Mouse (Mus musculus): ENCODE data around the gene Pigh. TPM values are rescaled to one million over a fixed set of nuclear protein-coding genes. Genes with fewer than 3 reads are reported as not detected.
A peak's percentile ranks its signal among the peaks of the same experiment; 100 is the strongest.

Gene Pigh
- total RNA-seq (2021): 10 to 100 TPM in 1 of 2 experiments, 1 to 10 TPM in 1; 9.7 to 10.3 TPM
- long read RNA-seq, experiment 1, transcript Pigh-201 (4 exons, 2,339 nt): major isoform, 7 of 15 reads
- long read RNA-seq, experiment 1, partial matches to known transcripts: 1 of 15 reads
- long read RNA-seq, experiment 1, other reads (novel, unspliced or antisense): 5 of 15 reads
- long read RNA-seq, experiment 2, partial matches to known transcripts: 0 of 9 reads
- long read RNA-seq, experiment 2, other reads (novel, unspliced or antisense): 4 of 9 reads

- no peak for TF ChIP-seq CTCF (IDR thresholded peaks at IDR 0.05)
- intact Hi-C loops (cut with DNase I): loop anchor here (5.0 kb wide), 2 partner anchors 82 to 227 kb away; partner anchors contain the start of genes Atp6v1d, Eif2s1 and Tmem229b
- H3K27ac ChIP-seq: peak within 1 kb of the TSS; percentile 77
- H3K4me3 ChIP-seq: peak within 1 kb of the TSS; percentile 84
- peak; percentile 83 to 85 for DNase-seq (ENCODE audit: extremely low spot score in 1 of 2, low spot score in 2 of 2)
Observed at GRCm38 (mm10) chr12:79089182-79089812, at the start of gene Pigh. Pigh (minus strand) TSS chr12:79089651.

- Histone ChIP-seq H3K27ac (no peak overlapping the region), H3K4me3 (no peak overlapping the region)
- intact Hi-C loops (cut with DNase I): no loop called here
- TF ChIP-seq CTCF (IDR thresholded peaks at IDR 0.05): no peak
- DNase-seq (ENCODE audit: extremely low spot score in 1 of 2, low spot score in 2 of 2): no peak
Observed at GRCm38 (mm10) chr12:79138999-79139398, 49.5 kb upstream of the Pigh start.

- TF ChIP-seq CTCF (IDR thresholded peaks at IDR 0.05): no peak
- no peak overlapping the region for H3K27ac ChIP-seq
- no peak for DNase-seq (ENCODE audit: extremely low spot score in 1 of 2, low spot score in 2 of 2)
- intact Hi-C loops (cut with DNase I): no loop called here
- H3K4me3 ChIP-seq: no peak overlapping the region
Observed at GRCm38 (mm10) chr12:79136949-79137348, 47.5 kb upstream of the Pigh start.

- no peak for DNase-seq (ENCODE audit: extremely low spot score in 1 of 2, low spot score in 2 of 2)
- intact Hi-C loops (cut with DNase I): no loop called here
- H3K27ac ChIP-seq: no peak overlapping the region
Observed at GRCm38 (mm10) chr12:79135105-79135504, 45.7 kb upstream of the Pigh start.

GRCm38 (mm10) chr12:79134676-79135075 is 45.2 kb upstream of the Pigh start:
- intact Hi-C loops (cut with DNase I): no loop called here
- Histone ChIP-seq H3K27ac (no peak overlapping the region), H3K4me3 (no peak overlapping the region)
- no peak for TF ChIP-seq CTCF (IDR thresholded peaks at IDR 0.05)
- peak in 1 of 2 experiments; percentile 12 for DNase-seq (ENCODE audit: extremely low spot score in 1 of 2, low spot score in 2 of 2)

More at GRCm38 (mm10) chr12:79135105-79135504, 45.7 kb upstream of the Pigh start:
- TF ChIP-seq CTCF (IDR thresholded peaks at IDR 0.05): no peak
- no peak overlapping the region for H3K4me3 ChIP-seq

- DNase-seq (ENCODE audit: extremely low spot score in 1 of 2, low spot score in 2 of 2): no peak
- H3K4me3 ChIP-seq: peak overlapping the region; percentile 48
- no peak for TF ChIP-seq CTCF (IDR thresholded peaks at IDR 0.05)
- intact Hi-C loops (cut with DNase I): no loop called here
- H3K27ac ChIP-seq: no peak overlapping the region
Observed at GRCm38 (mm10) chr12:79131706-79132460, 42.4 kb upstream of the Pigh start.

- Histone ChIP-seq H3K4me3 (peak overlapping the region; percentile 48), H3K27ac (no peak overlapping the region)
- DNase-seq (ENCODE audit: extremely low spot score in 1 of 2, low spot score in 2 of 2): no peak
- no peak for TF ChIP-seq CTCF (IDR thresholded peaks at IDR 0.05)
- intact Hi-C loops (cut with DNase I): no loop called here
Observed at GRCm38 (mm10) chr12:79131178-79131675, 41.8 kb upstream of the Pigh start.

GRCm38 (mm10) chr12:79130299-79131177 is 41.1 kb upstream of the Pigh start, which contains the start of gene Arg2:
Arg2 (plus strand) TSS chr12:79130777.
- no peak within 1 kb of the TSS for H3K27ac ChIP-seq
- peak within 1 kb of the TSS; percentile 48 for H3K4me3 ChIP-seq
- TF ChIP-seq CTCF (IDR thresholded peaks at IDR 0.05): no peak
- intact Hi-C loops (cut with DNase I): no loop called here
- peak; percentile 72 to 74 for DNase-seq (ENCODE audit: extremely low spot score in 1 of 2, low spot score in 2 of 2)

- no peak overlapping the region for H3K27ac ChIP-seq
- no peak overlapping the region for H3K4me3 ChIP-seq
- no peak for DNase-seq (ENCODE audit: extremely low spot score in 1 of 2, low spot score in 2 of 2)
- intact Hi-C loops (cut with DNase I): no loop called here
- TF ChIP-seq CTCF (IDR thresholded peaks at IDR 0.05): peak; percentile 58
Observed at GRCm38 (mm10) chr12:79122820-79123219, 33.4 kb upstream of the Pigh start.

- intact Hi-C loops (cut with DNase I): no loop called here
Observed at GRCm38 (mm10) chr12:79118991-79119390, 29.5 kb upstream of the Pigh start.

GRCm38 (mm10) chr12:79105312-79105711 is 15.9 kb upstream of the Pigh start:
- no peak overlapping the region for H3K4me3 ChIP-seq
- TF ChIP-seq CTCF (IDR thresholded peaks at IDR 0.05): no peak
- no peak for DNase-seq (ENCODE audit: extremely low spot score in 1 of 2, low spot score in 2 of 2)
- no peak overlapping the region for H3K27ac ChIP-seq
- intact Hi-C loops (cut with DNase I): no loop called here

More at GRCm38 (mm10) chr12:79118991-79119390, 29.5 kb upstream of the Pigh start:
- TF ChIP-seq CTCF (IDR thresholded peaks at IDR 0.05): no peak
- Histone ChIP-seq H3K4me3 (no peak overlapping the region), H3K27ac (no peak overlapping the region)
- no peak for DNase-seq (ENCODE audit: extremely low spot score in 1 of 2, low spot score in 2 of 2)
